Mouse (Mus musculus): Measurements from ENCODE around the gene Tfpi. TPM values are rescaled to one million over a fixed set of nuclear protein-coding genes. Genes with fewer than 3 reads are reported as not detected.
"Not testable (repeated sequence)": the region's sequence is repeated elsewhere in the genome, so short reads cannot be mapped to it uniquely, and the experiment has no call there.

Gene Tfpi
- polyA plus RNA-seq, 1 experiment = 5.1 TPM

- Histone ChIP-seq H3K4me3 (ENCODE audit: extremely low read depth, insufficient read depth, insufficient read length) (no peak overlapping the region), H3K36me3 (ENCODE audit: control insufficient read depth, insufficient read depth, low read length) (no peaks in the 10 kb centered on the region), H3K4me1 (ENCODE audit: control insufficient read depth, insufficient read depth, insufficient read length) (no peaks in the 10 kb centered on the region), H3K27ac (ENCODE audit: insufficient read depth, low read length) (no peak overlapping the region), H3K27me3 (ENCODE audit: control insufficient read depth, insufficient read depth, low read length) (no peaks in the 10 kb centered on the region)
- no peak for DNase-seq (ENCODE audit: low read depth in 1 of 2, low spot score in 2 of 2)
- TF ChIP-seq POLR2A (IDR thresholded peaks at IDR 0.05; ENCODE audit: low read depth, low read length) (no peak), CTCF (IDR thresholded peaks at IDR 0.05; ENCODE audit: extremely low read depth, insufficient read depth, insufficient read length, insufficient replicate concordance) (no peak)
- 90% methylated on average over 5 of the region's 5 CpGs for WGBS
These were observed 42.2 kb upstream of the Tfpi start for GRCm38 (mm10) chr2:84518767-84519166.

- Histone ChIP-seq H3K4me1 (ENCODE audit: control insufficient read depth, insufficient read depth, insufficient read length) (no peaks in the 10 kb centered on the region), H3K27me3 (ENCODE audit: control insufficient read depth, insufficient read depth, low read length) (no peaks in the 10 kb centered on the region), H3K36me3 (ENCODE audit: control insufficient read depth, insufficient read depth, low read length) (peaks cover 3% of the 10 kb centered on the region), H3K27ac (ENCODE audit: insufficient read depth, low read length) (no peak overlapping the region), H3K4me3 (ENCODE audit: extremely low read depth, insufficient read depth, insufficient read length) (no peak overlapping the region)
- DNase-seq (ENCODE audit: low read depth in 1 of 2, low spot score in 2 of 2) = no peak
- WGBS = 88% methylated on average over 3 of the region's 3 CpGs
- no peak for TF ChIP-seq POLR2A (IDR thresholded peaks at IDR 0.05; ENCODE audit: low read depth, low read length)
- TF ChIP-seq CTCF (IDR thresholded peaks at IDR 0.05; ENCODE audit: extremely low read depth, insufficient read depth, insufficient read length, insufficient replicate concordance) = no peak
These were observed 36.7 kb upstream of the Tfpi start for GRCm38 (mm10) chr2:84513281-84513680.

- no peak for DNase-seq (ENCODE audit: low read depth in 1 of 2, low spot score in 2 of 2)
- TF ChIP-seq CTCF (IDR thresholded peaks at IDR 0.05; ENCODE audit: extremely low read depth, insufficient read depth, insufficient read length, insufficient replicate concordance) (no peak), POLR2A (IDR thresholded peaks at IDR 0.05; ENCODE audit: low read depth, low read length) (no peak)
- Histone ChIP-seq H3K4me1 (ENCODE audit: control insufficient read depth, insufficient read depth, insufficient read length) (no peaks in the 10 kb centered on the region), H3K27ac (ENCODE audit: insufficient read depth, low read length) (no peak overlapping the region), H3K36me3 (ENCODE audit: control insufficient read depth, insufficient read depth, low read length) (peaks cover 3% of the 10 kb centered on the region), H3K4me3 (ENCODE audit: extremely low read depth, insufficient read depth, insufficient read length) (no peak overlapping the region), H3K27me3 (ENCODE audit: control insufficient read depth, insufficient read depth, low read length) (no peaks in the 10 kb centered on the region)
- 77% methylated on average over 2 of the region's 2 CpGs for WGBS
These were observed 34.9 kb upstream of the Tfpi start for GRCm38 (mm10) chr2:84511508-84511907.

- TF ChIP-seq POLR2A (IDR thresholded peaks at IDR 0.05; ENCODE audit: low read depth, low read length) (no peak), CTCF (IDR thresholded peaks at IDR 0.05; ENCODE audit: extremely low read depth, insufficient read depth, insufficient read length, insufficient replicate concordance) (no peak)
These were observed 34.5 kb upstream of the Tfpi start for GRCm38 (mm10) chr2:84511036-84511435.

GRCm38 (mm10) chr2:84504954-84505394 is 28.4 kb upstream of the Tfpi start:
- H3K27me3 ChIP-seq (ENCODE audit: control insufficient read depth, insufficient read depth, low read length); H3K36me3 ChIP-seq (ENCODE audit: control insufficient read depth, insufficient read depth, low read length); H3K4me1 ChIP-seq (ENCODE audit: control insufficient read depth, insufficient read depth, insufficient read length); H3K4me3 ChIP-seq (ENCODE audit: extremely low read depth, insufficient read depth, insufficient read length): not testable (repeated sequence)
- WGBS = 36% methylated on average over 6 of the region's 11 CpGs
- peak; percentile 13 to 30 for DNase-seq (ENCODE audit: low read depth in 1 of 2, low spot score in 2 of 2)
- H3K27ac ChIP-seq (ENCODE audit: insufficient read depth, low read length) = peak overlapping the region; percentile 56

More at GRCm38 (mm10) chr2:84511036-84511435, 34.5 kb upstream of the Tfpi start:
- H3K36me3 ChIP-seq (ENCODE audit: control insufficient read depth, insufficient read depth, low read length) = peaks cover 3% of the 10 kb centered on the region
- H3K4me3 ChIP-seq (ENCODE audit: extremely low read depth, insufficient read depth, insufficient read length) = no peak overlapping the region
- no peaks in the 10 kb centered on the region for H3K27me3 ChIP-seq (ENCODE audit: control insufficient read depth, insufficient read depth, low read length)
- DNase-seq (ENCODE audit: low read depth in 1 of 2, low spot score in 2 of 2) = no peak
- no peak overlapping the region for H3K27ac ChIP-seq (ENCODE audit: insufficient read depth, low read length)
- H3K4me1 ChIP-seq (ENCODE audit: control insufficient read depth, insufficient read depth, insufficient read length) = no peaks in the 10 kb centered on the region
- WGBS = 94% methylated on average over 4 of the region's 4 CpGs

GRCm38 (mm10) chr2:84504285-84504684 is 27.7 kb upstream of the Tfpi start:
- DNase-seq (ENCODE audit: low read depth in 1 of 2, low spot score in 2 of 2) = no peak
- Histone ChIP-seq H3K36me3 (ENCODE audit: control insufficient read depth, insufficient read depth, low read length) (no peaks in the 10 kb centered on the region), H3K4me3 (ENCODE audit: extremely low read depth, insufficient read depth, insufficient read length) (no peak overlapping the region), H3K27me3 (ENCODE audit: control insufficient read depth, insufficient read depth, low read length) (no peaks in the 10 kb centered on the region), H3K4me1 (ENCODE audit: control insufficient read depth, insufficient read depth, insufficient read length) (no peaks in the 10 kb centered on the region), H3K27ac (ENCODE audit: insufficient read depth, low read length) (no peak overlapping the region)
- 59% methylated on average over 4 of the region's 4 CpGs for WGBS
- TF ChIP-seq POLR2A (IDR thresholded peaks at IDR 0.05; ENCODE audit: low read depth, low read length) (no peak), CTCF (IDR thresholded peaks at IDR 0.05; ENCODE audit: extremely low read depth, insufficient read depth, insufficient read length, insufficient replicate concordance) (no peak)

- Histone ChIP-seq H3K36me3 (ENCODE audit: control insufficient read depth, insufficient read depth, low read length) (no peaks in the 10 kb centered on the region), H3K27me3 (ENCODE audit: control insufficient read depth, insufficient read depth, low read length) (no peaks in the 10 kb centered on the region), H3K4me1 (ENCODE audit: control insufficient read depth, insufficient read depth, insufficient read length) (no peaks in the 10 kb centered on the region), H3K27ac (ENCODE audit: insufficient read depth, low read length) (no peak overlapping the region), H3K4me3 (ENCODE audit: extremely low read depth, insufficient read depth, insufficient read length) (no peak overlapping the region)
- DNase-seq (ENCODE audit: low read depth in 1 of 2, low spot score in 2 of 2) = peak in 1 of 2 experiments; percentile 32
- TF ChIP-seq CTCF (IDR thresholded peaks at IDR 0.05; ENCODE audit: extremely low read depth, insufficient read depth, insufficient read length, insufficient replicate concordance) (no peak), POLR2A (IDR thresholded peaks at IDR 0.05; ENCODE audit: low read depth, low read length) (no peak)
- 46% methylated on average over 3 of the region's 3 CpGs for WGBS
These were observed 22.3 kb upstream of the Tfpi start for GRCm38 (mm10) chr2:84498921-84499320.
